Mouse (Mus musculus): Measurements from ENCODE around the gene Sox13. TPM values are rescaled to one million over a fixed set of nuclear protein-coding genes. Genes with fewer than 3 reads are reported as not detected.

The Sox13 gene
- 6.1 and 6.7 TPM in 2 replicates for polyA plus RNA-seq (2015; fragmentation: Nextera tagmentation; extraction: Ambion mirVana)

DNA sequence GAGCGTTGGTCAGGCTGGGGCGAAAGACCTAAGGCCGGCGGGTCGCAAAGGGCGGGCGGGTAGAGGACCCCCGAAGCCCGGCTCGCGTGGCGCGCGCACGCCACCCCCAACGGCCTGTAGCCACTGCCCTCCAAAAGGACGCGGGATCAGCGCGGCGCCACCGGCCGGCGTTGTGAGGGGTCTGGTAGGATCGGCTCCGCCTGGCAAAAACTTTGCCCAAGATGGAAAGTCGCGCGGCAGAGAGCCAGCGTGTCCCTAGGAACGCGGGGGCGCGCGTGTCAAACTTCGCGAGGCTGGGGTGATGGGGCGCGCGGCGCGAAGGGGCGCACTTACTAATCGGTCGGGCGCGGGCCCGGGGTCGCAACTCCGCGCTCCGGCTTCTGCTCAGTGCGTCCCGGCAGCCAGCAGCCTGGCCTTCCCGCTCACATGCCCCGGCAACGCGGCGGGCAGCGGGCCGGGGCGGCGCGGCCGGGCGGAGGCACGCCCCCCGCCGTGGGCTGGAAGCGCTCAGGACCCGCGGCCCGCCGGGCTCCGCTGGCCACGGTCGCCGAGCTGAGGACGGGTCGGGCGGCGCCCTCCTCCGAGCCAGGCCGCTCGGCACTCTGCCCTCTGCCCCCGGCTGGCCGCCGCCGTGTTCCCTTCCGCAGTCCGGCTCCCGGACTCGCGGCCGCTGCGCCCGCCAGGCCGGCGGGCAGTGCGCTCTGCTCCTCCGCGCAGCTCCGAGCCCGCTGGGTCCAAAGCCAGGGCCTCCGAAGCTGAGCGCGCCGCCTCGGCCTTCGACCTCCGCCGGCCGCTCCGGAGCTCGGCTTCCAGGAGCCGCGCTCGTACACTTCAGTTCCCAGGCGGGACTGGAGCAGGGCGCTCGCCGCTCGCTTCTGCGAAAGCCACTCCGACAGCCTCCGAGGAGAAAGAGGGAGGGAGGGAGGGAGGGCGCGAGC lies at the start of gene Sox13:
Sox13 (minus strand) TSS at position 835 of the 938 bp plus-strand sequence.
- Histone ChIP-seq H3K27ac (ENCODE audit: low read length) (peak within 1 kb of the TSS; percentile 91), H3K4me1 (replicated peaks; ENCODE audit: control insufficient read depth, insufficient read depth, low read length) (peaks cover 23% of the 10 kb centered on the region), H3K4me3 (ENCODE audit: low read length) (peak within 1 kb of the TSS; percentile 83), H3K9me3 (ENCODE audit: control insufficient read depth, low read length) (no peaks in the 10 kb centered on the region), H3K4me2 (ENCODE audit: low read depth, low read length) (peak within 1 kb of the TSS; percentile 95), H3K36me3 (ENCODE audit: control insufficient read depth, insufficient read depth, low read length) (no peaks in the 10 kb centered on the region), H3K27me3 (ENCODE audit: control insufficient read depth, insufficient read depth, low read depth, low read length) (no peaks in the 10 kb centered on the region), H3K9ac (ENCODE audit: low read length) (peak within 1 kb of the TSS; percentile 79)
- peak; percentile 81 for ATAC-seq (ENCODE audit: low read depth)
- WGBS = under 1% methylated on average over 83 of the region's 128 CpGs

DNA sequence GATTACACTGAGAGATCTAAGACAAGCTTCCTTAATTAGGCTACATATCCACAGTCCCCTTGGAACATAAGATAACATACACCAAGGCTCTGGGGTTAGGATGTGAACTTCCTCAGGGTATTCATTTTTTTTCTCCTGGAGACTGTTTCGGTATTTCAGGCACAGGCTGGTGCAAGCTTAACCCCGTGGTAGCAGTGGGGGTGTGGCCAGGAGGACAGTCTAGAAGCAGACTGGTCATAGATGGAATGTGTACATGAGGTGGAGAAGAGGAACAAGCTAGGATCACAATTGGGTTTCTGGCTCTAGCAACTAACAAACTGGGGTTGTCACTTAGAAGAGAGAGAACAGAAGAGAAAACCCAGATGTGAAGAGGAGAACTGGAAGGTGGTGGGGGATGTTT lies 47.4 kb upstream of the Sox13 start:
- Histone ChIP-seq H3K4me3 (ENCODE audit: low read length) (no peak overlapping the region), H3K4me1 (replicated peaks; ENCODE audit: control insufficient read depth, insufficient read depth, low read length) (peaks cover 2% of the 10 kb centered on the region; the same call in 1 of the 2 replicates), H3K9ac (ENCODE audit: low read length) (no peak overlapping the region), H3K36me3 (ENCODE audit: control insufficient read depth, insufficient read depth, low read length) (no peaks in the 10 kb centered on the region), H3K27me3 (ENCODE audit: control insufficient read depth, insufficient read depth, low read depth, low read length) (no peaks in the 10 kb centered on the region), H3K9me3 (ENCODE audit: control insufficient read depth, low read length) (no peaks in the 10 kb centered on the region), H3K4me2 (ENCODE audit: low read depth, low read length) (no peak overlapping the region), H3K27ac (ENCODE audit: low read length) (no peak overlapping the region)
- no peak for ATAC-seq (ENCODE audit: low read depth)
- WGBS = 19% methylated on average over 2 of the region's 2 CpGs

DNA sequence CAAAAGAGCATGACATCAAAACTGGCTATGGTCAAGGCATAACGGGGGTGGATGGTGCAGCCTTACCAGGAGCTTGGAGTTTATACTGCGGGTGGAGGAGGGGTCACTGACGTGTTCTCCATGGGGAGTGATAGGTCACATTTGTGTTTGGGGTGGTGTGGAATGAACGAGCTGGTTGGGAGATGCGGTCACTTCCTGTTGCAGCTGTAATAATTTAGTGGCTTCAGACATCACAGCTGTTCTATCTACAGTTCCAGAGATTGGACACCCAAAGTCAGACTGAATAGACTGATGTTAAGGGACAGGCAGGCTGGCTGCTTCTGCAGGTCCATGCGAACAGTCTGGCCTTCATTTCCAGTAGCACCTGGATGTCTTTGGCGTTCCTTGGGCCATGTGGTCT lies 46.9 kb upstream of the Sox13 start:
- Histone ChIP-seq H3K4me2 (ENCODE audit: low read depth, low read length) (no peak overlapping the region), H3K4me3 (ENCODE audit: low read length) (no peak overlapping the region), H3K36me3 (ENCODE audit: control insufficient read depth, insufficient read depth, low read length) (no peaks in the 10 kb centered on the region), H3K9me3 (ENCODE audit: control insufficient read depth, low read length) (no peaks in the 10 kb centered on the region), H3K4me1 (replicated peaks; ENCODE audit: control insufficient read depth, insufficient read depth, low read length) (peaks cover 2% of the 10 kb centered on the region; the same call in 1 of the 2 replicates), H3K9ac (ENCODE audit: low read length) (no peak overlapping the region), H3K27ac (ENCODE audit: low read length) (no peak overlapping the region), H3K27me3 (ENCODE audit: control insufficient read depth, insufficient read depth, low read depth, low read length) (no peaks in the 10 kb centered on the region)
- 43% methylated on average over 7 of the region's 7 CpGs for WGBS
- ATAC-seq (ENCODE audit: low read depth) = peak; percentile 82

DNA sequence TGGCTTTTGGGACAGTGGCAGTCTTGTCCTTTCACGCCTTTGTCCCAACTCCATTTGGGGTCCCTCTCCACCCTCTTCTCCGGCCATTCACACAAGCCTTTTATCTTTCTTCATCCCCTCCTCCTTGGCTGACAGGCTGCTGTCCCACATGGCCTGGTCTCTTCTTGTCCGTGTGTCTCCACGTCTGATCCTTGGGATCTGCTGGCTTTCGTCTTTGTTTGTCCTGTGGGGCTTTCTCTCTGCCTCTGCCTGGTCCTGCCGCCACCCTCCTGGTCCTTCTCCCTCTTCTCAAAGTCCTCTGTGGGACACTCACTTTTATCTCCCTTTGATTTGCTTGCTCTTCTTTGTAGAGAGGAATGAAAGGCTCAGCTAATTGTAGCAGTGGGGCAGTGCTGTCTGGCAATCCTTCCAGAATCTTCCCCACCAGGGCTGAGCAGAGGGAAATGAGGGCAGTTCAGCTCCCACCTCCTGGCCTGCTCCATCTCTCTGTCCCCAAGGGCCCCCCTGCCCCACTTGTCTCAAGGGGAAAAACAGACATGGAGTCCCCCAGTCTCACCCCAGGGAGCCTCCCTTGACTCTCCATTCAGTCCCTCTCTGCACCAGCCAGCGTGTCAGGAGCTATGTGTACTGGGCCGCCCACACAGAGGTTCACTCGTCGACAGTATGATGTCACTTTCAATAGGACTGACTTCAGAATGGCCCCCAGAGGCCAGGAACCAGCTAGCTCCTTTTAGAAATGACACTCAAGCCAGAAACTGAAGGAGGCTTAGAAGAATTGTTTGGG lies 46.3 kb upstream of the Sox13 start:
- WGBS = 43% methylated on average over 10 of the region's 10 CpGs

DNA sequence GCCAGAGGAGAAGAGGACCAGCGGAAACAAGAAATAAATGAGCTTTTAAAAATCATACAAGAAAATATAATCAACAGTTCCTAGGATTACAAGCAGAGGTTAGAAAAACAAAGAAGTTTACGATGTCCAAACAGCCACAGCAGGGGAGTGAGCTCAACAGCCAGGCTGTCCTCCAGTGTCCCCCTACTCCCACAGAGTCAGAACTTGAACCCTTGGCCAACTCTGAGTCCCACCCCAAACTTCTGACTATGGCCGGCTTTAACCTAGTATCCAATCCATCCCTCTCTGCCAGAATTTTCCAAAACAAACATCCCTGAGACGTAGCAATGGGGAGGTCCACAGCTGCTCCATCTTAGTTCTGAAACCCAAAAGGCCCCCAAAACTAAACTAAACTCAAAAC lies 45.0 kb upstream of the Sox13 start:
- Histone ChIP-seq H3K4me3 (ENCODE audit: low read length) (no peak overlapping the region), H3K27ac (ENCODE audit: low read length) (no peak overlapping the region), H3K4me2 (ENCODE audit: low read depth, low read length) (no peak overlapping the region), H3K27me3 (ENCODE audit: control insufficient read depth, insufficient read depth, low read depth, low read length) (no peaks in the 10 kb centered on the region), H3K36me3 (ENCODE audit: control insufficient read depth, insufficient read depth, low read length) (no peaks in the 10 kb centered on the region), H3K9ac (ENCODE audit: low read length) (no peak overlapping the region), H3K4me1 (replicated peaks; ENCODE audit: control insufficient read depth, insufficient read depth, low read length) (peaks cover 2% of the 10 kb centered on the region; the same call in 1 of the 2 replicates), H3K9me3 (ENCODE audit: control insufficient read depth, low read length) (no peaks in the 10 kb centered on the region)
- WGBS = 63% methylated on average over 4 of the region's 4 CpGs
- no peak for ATAC-seq (ENCODE audit: low read depth)

More for the DNA sequence above, 46.3 kb upstream of the Sox13 start:
- Histone ChIP-seq H3K27ac (ENCODE audit: low read length) (no peak overlapping the region), H3K4me1 (replicated peaks; ENCODE audit: control insufficient read depth, insufficient read depth, low read length) (peaks cover 2% of the 10 kb centered on the region; the same call in 1 of the 2 replicates), H3K4me2 (ENCODE audit: low read depth, low read length) (no peak overlapping the region), H3K27me3 (ENCODE audit: control insufficient read depth, insufficient read depth, low read depth, low read length) (no peaks in the 10 kb centered on the region), H3K36me3 (ENCODE audit: control insufficient read depth, insufficient read depth, low read length) (no peaks in the 10 kb centered on the region), H3K9me3 (ENCODE audit: control insufficient read depth, low read length) (no peaks in the 10 kb centered on the region), H3K9ac (ENCODE audit: low read length) (no peak overlapping the region), H3K4me3 (ENCODE audit: low read length) (no peak overlapping the region)
- peak; percentile 60; the same call in 1 of the 2 replicates for ATAC-seq (ENCODE audit: low read depth)

DNA sequence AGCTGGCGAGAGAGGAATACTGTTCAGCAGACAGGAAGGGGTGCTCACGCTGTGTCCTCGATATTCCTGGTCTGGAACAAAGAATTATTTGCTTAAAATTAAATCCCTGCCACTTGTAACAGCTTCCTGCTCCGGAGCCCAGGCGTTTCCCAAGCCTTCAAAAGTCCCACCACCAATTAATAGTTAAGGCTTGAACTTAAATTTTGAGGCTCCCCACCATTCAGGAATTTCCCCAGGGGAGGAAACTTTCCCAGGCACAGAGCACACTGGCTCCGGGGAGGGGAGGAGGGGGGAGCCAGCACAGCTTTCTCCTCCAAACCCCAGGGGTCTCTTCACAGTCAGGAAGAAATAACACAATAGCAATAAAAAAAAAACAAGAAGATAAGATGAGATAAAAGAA lies 44.6 kb upstream of the Sox13 start:
- 26% methylated on average over 6 of the region's 6 CpGs for WGBS
- Histone ChIP-seq H3K9ac (ENCODE audit: low read length) (no peak overlapping the region), H3K4me2 (ENCODE audit: low read depth, low read length) (no peak overlapping the region), H3K27me3 (ENCODE audit: control insufficient read depth, insufficient read depth, low read depth, low read length) (no peaks in the 10 kb centered on the region), H3K4me1 (replicated peaks; ENCODE audit: control insufficient read depth, insufficient read depth, low read length) (peaks cover 2% of the 10 kb centered on the region; the same call in 1 of the 2 replicates), H3K27ac (ENCODE audit: low read length) (no peak overlapping the region), H3K36me3 (ENCODE audit: control insufficient read depth, insufficient read depth, low read length) (no peaks in the 10 kb centered on the region), H3K4me3 (ENCODE audit: low read length) (no peak overlapping the region), H3K9me3 (ENCODE audit: control insufficient read depth, low read length) (no peaks in the 10 kb centered on the region)
- no peak for ATAC-seq (ENCODE audit: low read depth)

DNA sequence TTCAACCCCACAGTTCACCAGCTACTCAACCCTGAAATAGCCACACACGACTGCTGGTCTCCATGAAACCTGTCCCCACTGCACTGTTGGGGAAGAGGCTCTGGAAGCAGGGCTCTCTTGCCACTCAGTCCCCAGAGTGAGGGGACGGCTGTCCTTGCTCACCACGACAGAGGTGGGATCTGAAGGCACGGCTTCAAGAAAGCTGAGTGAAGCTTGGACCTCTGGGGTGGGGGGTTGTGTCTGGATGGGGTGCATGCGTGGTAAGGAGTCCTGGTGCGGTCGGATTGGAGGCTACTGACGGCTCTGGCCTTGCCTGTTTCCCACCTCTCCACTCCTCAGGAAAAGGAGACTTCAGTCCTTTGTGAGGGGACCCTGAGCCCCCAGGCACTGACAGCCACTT lies 43.7 kb upstream of the Sox13 start:
- H3K4me2 ChIP-seq (ENCODE audit: low read depth, low read length) = no peak overlapping the region
- H3K27ac ChIP-seq (ENCODE audit: low read length) = no peak overlapping the region
- no peaks in the 10 kb centered on the region for H3K36me3 ChIP-seq (ENCODE audit: control insufficient read depth, insufficient read depth, low read length)
- ATAC-seq (ENCODE audit: low read depth) = no peak
- H3K4me3 ChIP-seq (ENCODE audit: low read length) = no peak overlapping the region
- WGBS = 77% methylated on average over 8 of the region's 8 CpGs
- no peak overlapping the region for H3K9ac ChIP-seq (ENCODE audit: low read length)
- H3K4me1 ChIP-seq (replicated peaks; ENCODE audit: control insufficient read depth, insufficient read depth, low read length) = peaks cover 2% of the 10 kb centered on the region; the same call in 1 of the 2 replicates
- H3K27me3 ChIP-seq (ENCODE audit: control insufficient read depth, insufficient read depth, low read depth, low read length) = no peaks in the 10 kb centered on the region
- no peaks in the 10 kb centered on the region for H3K9me3 ChIP-seq (ENCODE audit: control insufficient read depth, low read length)

DNA sequence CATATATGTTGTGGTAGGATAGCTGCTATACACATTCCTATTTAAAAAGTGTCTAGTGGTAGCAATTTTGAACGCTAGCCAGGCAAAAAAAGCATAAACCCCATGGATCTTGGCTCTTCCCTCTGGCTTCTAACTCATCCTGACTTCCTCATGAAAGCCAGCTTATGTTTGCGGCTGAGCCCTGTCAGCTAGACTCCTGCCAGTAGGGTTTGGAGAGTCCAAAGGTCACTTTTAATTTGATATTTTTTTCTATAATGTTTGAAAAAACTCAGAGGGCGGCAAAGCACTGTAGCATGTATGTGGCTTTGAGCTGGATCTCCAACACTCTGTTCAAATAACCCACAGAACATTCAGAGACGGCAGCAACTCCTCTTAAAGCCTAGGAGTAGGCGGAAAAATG lies 39.0 kb upstream of the Sox13 start:
- ATAC-seq (ENCODE audit: low read depth) = no peak
- Histone ChIP-seq H3K4me3 (ENCODE audit: low read length) (no peak overlapping the region), H3K9ac (ENCODE audit: low read length) (no peak overlapping the region), H3K4me2 (ENCODE audit: low read depth, low read length) (no peak overlapping the region), H3K36me3 (ENCODE audit: control insufficient read depth, insufficient read depth, low read length) (no peaks in the 10 kb centered on the region), H3K27ac (ENCODE audit: low read length) (no peak overlapping the region), H3K27me3 (ENCODE audit: control insufficient read depth, insufficient read depth, low read depth, low read length) (no peaks in the 10 kb centered on the region), H3K4me1 (replicated peaks; ENCODE audit: control insufficient read depth, insufficient read depth, low read length) (no peaks in the 10 kb centered on the region), H3K9me3 (ENCODE audit: control insufficient read depth, low read length) (no peaks in the 10 kb centered on the region)
- 61% methylated on average over 5 of the region's 5 CpGs for WGBS

DNA sequence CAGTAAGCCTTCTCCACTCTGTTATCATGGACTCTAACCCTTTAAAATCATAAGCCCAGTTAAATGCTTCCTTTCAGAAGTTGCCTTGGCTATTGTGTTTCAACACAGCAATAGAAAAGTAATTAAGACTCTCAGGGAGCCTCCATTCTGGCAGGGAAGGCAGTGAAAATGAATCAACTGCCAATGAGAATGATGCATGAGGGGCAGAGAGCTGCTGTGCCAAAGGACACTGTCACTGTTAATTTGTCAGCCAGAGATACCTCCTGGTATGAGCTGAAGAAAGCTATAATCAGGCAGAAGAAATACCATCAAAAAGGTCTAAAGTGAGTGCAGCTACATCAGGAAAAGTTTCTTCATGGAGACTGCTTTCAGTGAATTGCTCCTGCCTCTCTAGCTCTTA lies 36.8 kb upstream of the Sox13 start:
- H3K4me1 ChIP-seq (replicated peaks; ENCODE audit: control insufficient read depth, insufficient read depth, low read length) = no peaks in the 10 kb centered on the region
- no peak overlapping the region for H3K4me3 ChIP-seq (ENCODE audit: low read length)
- H3K4me2 ChIP-seq (ENCODE audit: low read depth, low read length) = no peak overlapping the region
- H3K27ac ChIP-seq (ENCODE audit: low read length) = no peak overlapping the region
- H3K9me3 ChIP-seq (ENCODE audit: control insufficient read depth, low read length) = no peaks in the 10 kb centered on the region
- ATAC-seq (ENCODE audit: low read depth) = no peak
- H3K27me3 ChIP-seq (ENCODE audit: control insufficient read depth, insufficient read depth, low read depth, low read length) = no peaks in the 10 kb centered on the region
- no peaks in the 10 kb centered on the region for H3K36me3 ChIP-seq (ENCODE audit: control insufficient read depth, insufficient read depth, low read length)
- no peak overlapping the region for H3K9ac ChIP-seq (ENCODE audit: low read length)
